Mouse (Mus musculus): ENCODE measurements around the gene Slc1a1.

GRCm38 (mm10) chr19:28917839-28918238 lies 83.0 kb downstream of the Slc1a1 start:
- TF ChIP-seq CTCF (IDR thresholded peaks at IDR 0.05; ENCODE audit: low read depth) (no peak), EP300 (IDR thresholded peaks at IDR 0.05; ENCODE audit: low read depth) (no peak)
